Mouse (Mus musculus): ENCODE data around the gene Fam131a.

- no peak for TF ChIP-seq POLR2A (IDR thresholded peaks at IDR 0.05; ENCODE audit: insufficient read depth, low read depth, low read length)
- TF ChIP-seq CTCF (IDR thresholded peaks at IDR 0.05), result no peak
- no peak for TF ChIP-seq EP300 (IDR thresholded peaks at IDR 0.05; ENCODE audit: insufficient read depth, low read depth, low read length)
Observed at GRCm38 (mm10) chr16:20715161-20715560, 22.1 kb downstream of the Fam131a start.
